Comparison of ENCODE assay signal across 32 mouse cellular contexts in genomic region chr5:24279527-24279926, GRCm38 (mm10).
"Had no signal": no experiment of that assay in that cellular context is flagged by ENCODE, and none has a peak within 500 bp of the region (broad histone marks: within the 10 kb centered on the region; RNA-seq: fewer than 3 reads in every experiment).

No protein-coding gene starts in this region.

- ATAC-seq: hindbrain, embryonic 16.5 days; inflammation-experienced regulatory T-cells, adult 6 months; intestine, embryonic 15.5 days; intestine, embryonic 16.5 days; intestine, postnatal 0 days had no signal

- H3K9ac ChIP-seq: heart, embryonic 12.5 days; heart, embryonic 13.5 days; heart, embryonic 15.5 days; hindbrain, embryonic 12.5 days; hindbrain, embryonic 13.5 days; hindbrain, embryonic 14.5 days; hindbrain, embryonic 15.5 days; intestine, embryonic 15.5 days; kidney, embryonic 15.5 days had no signal

- H3K36me3 ChIP-seq: heart, embryonic 10.5 days; heart, embryonic 12.5 days; heart, embryonic 13.5 days; heart, embryonic 15.5 days; hindbrain, embryonic 12.5 days; hindbrain, embryonic 13.5 days; hindbrain, embryonic 15.5 days; intestine, embryonic 15.5 days; kidney, embryonic 15.5 days had no signal

- H3K9me3 ChIP-seq: heart, embryonic 10.5 days; heart, embryonic 12.5 days; heart, embryonic 13.5 days; heart, embryonic 15.5 days; hindbrain, embryonic 12.5 days; hindbrain, embryonic 13.5 days; hindbrain, embryonic 15.5 days; intestine, embryonic 15.5 days; kidney, embryonic 15.5 days had no signal

- H3K27me3 ChIP-seq: heart, embryonic 15.5 days; hindbrain, embryonic 12.5 days; hindbrain, embryonic 13.5 days; hindbrain, embryonic 15.5 days; intestine, embryonic 15.5 days; kidney, embryonic 15.5 days had no signal

- DNase-seq: heart, postnatal 10 days; heart, postnatal 14 days; heart, postnatal 36 days; heart, postnatal 4 days; kidney, adult 11 months; kidney, adult 18-20 months; kidney, adult 8-10 months; kidney, adult 9 months; kidney, postnatal 10 days; kidney, postnatal 14 days; kidney, postnatal 36 days; kidney, postnatal 4 days; layer of hippocampus, adult 9-11 months; layer of hippocampus, postnatal 36 days had no signal

- H3K4me2 ChIP-seq: heart, embryonic 11.5 days; heart, embryonic 12.5 days; heart, embryonic 13.5 days; heart, embryonic 15.5 days; hindbrain, embryonic 12.5 days; hindbrain, embryonic 13.5 days; hindbrain, embryonic 14.5 days; hindbrain, embryonic 15.5 days; intestine, embryonic 15.5 days; kidney, embryonic 15.5 days had no signal

- H3K27ac ChIP-seq: heart, embryonic 10.5 days; heart, embryonic 13.5 days; heart, embryonic 15.5 days; hindbrain, embryonic 13.5 days; hindbrain, embryonic 14.5 days; hindbrain, embryonic 15.5 days; intestine, embryonic 15.5 days; kidney, embryonic 15.5 days; kidney, postnatal 0 days; layer of hippocampus, adult 2 months; left cerebral cortex, adult 2 months had no signal

- H3K4me1 ChIP-seq: heart, embryonic 10.5 days; heart, embryonic 12.5 days; heart, embryonic 15.5 days; intestine, embryonic 15.5 days; kidney, embryonic 15.5 days had no signal

- H3K4me3 ChIP-seq: heart, embryonic 10.5 days; heart, embryonic 12.5 days; heart, embryonic 13.5 days; heart, embryonic 15.5 days; hindbrain, embryonic 12.5 days; hindbrain, embryonic 13.5 days; hindbrain, embryonic 15.5 days; intestine, embryonic 15.5 days; kidney, embryonic 15.5 days; layer of hippocampus, adult 2 months; left cerebral cortex, adult 2 months had no signal
